Mouse (Mus musculus) myocyte (in vitro differentiated cells): ENCODE measurements at regions not wholly inside any gene's neighbourhood (a gene's known extent, or its start where the extent isn't known, plus 50 kb on each side); places are given as distances from the start of the nearest gene placed in this dataset.

Experiments used
- E2F4 ChIP-seq: IDR thresholded peaks from one replicate; pipeline ENCODE4 v1.6.1; 2011; ENCODE audit warnings: mild to moderate bottlenecking, control low read depth, moderate library complexity; ENCODE audit not compliant: insufficient read depth
- MAX ChIP-seq: IDR thresholded peaks from one replicate; pipeline ENCODE4 v1.6.1; 2011; ENCODE audit warnings: low read depth, mild to moderate bottlenecking, control low read depth
- POLR2A ChIP-seq: IDR thresholded peaks from one replicate; pipeline ENCODE4 v1.6.1; 2011; ENCODE audit warnings: low read depth, mild to moderate bottlenecking, control low read depth, moderate library complexity; ENCODE audit not compliant: insufficient read length
- SRF ChIP-seq: IDR thresholded peaks from one replicate; pipeline ENCODE4 v1.6.1; 2011; ENCODE audit warnings: low read depth; ENCODE audit not compliant: control insufficient read depth, insufficient read length
- TCF12 ChIP-seq: IDR thresholded peaks from one replicate; pipeline ENCODE4 v1.6.1; 2011; ENCODE audit warnings: mild to moderate bottlenecking, control low read depth; ENCODE audit not compliant: poor library complexity, insufficient read depth, severe bottlenecking

DNA sequence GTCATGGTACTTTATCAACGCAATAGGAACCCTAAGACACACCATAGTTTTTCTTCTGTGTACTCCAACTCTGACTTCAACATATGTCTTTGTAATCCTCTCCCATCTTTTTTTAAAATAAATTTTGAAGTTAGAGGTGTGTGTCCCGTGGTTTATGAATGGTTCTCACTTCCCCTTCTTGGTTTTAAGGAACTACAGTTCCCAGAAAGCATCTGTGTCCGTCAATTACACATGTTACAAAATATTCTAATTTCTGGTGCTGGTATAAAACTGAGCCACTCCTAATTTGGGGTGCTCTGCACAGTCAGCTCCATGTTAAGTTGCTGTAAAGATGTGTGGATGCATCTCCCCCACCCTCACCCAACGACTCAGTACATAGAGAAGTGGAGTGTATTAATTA lies 98.6 kb downstream of the Zfp365 start:
- TF ChIP-seq POLR2A (no peak), TCF12 (no peak), E2F4 (no peak), SRF (no peak), MAX (no peak)
